8 mouse cellular contexts compared by ENCODE assay signal in genomic region chr12:84416834-84417604, GRCm38 (mm10). TPM values are rescaled to one million over a fixed set of nuclear protein-coding genes. Genes with fewer than 3 reads are reported as not detected.
DNase-seq lines count a peak whose midpoint lies in the region; ATAC-seq lines count a peak whose summit lies in the region.

Gene Rnf113a2 (plus strand): TSS chr12:84417196.

- peak; percentile 72; the same call in 1 of the 2 replicates for ATAC-seq in embryonic facial prominence, embryonic 11.5 days (replicated peaks; ENCODE audit: insufficient number of reproducible peaks, low FRiP score, low TSS enrichment, low read depth)
- peak; percentile 85 for ATAC-seq in midbrain, embryonic 12.5 days (ENCODE audit: low FRiP score, low read depth)

- H3K27ac ChIP-seq in embryonic facial prominence, embryonic 11.5 days (replicated peaks; ENCODE audit: low read depth, low read length), result no peak within 1 kb of the TSS
- peak within 1 kb of the TSS; percentile 87 for H3K27ac ChIP-seq in limb, embryonic 10.5 days
- H3K27ac ChIP-seq in midbrain, embryonic 12.5 days (replicated peaks), result peak within 1 kb of the TSS; percentile 56; the same call in 1 of the 2 replicates

- no peaks in the 10 kb centered on the region for H3K9me3 ChIP-seq in embryonic facial prominence, embryonic 11.5 days (replicated peaks; ENCODE audit: control insufficient read depth, low read length)
- H3K9me3 ChIP-seq in limb, embryonic 10.5 days (replicated peaks), result no peaks in the 10 kb centered on the region; the same call in 1 of the 2 replicates
- H3K9me3 ChIP-seq in midbrain, embryonic 12.5 days, result no peaks in the 10 kb centered on the region

- peak within 1 kb of the TSS; percentile 60 for H3K9ac ChIP-seq in embryonic facial prominence, embryonic 11.5 days (replicated peaks; ENCODE audit: low read length)
- H3K9ac ChIP-seq in midbrain, embryonic 12.5 days (replicated peaks), result peak within 1 kb of the TSS; percentile 61

- no peaks in the 10 kb centered on the region for H3K36me3 ChIP-seq in embryonic facial prominence, embryonic 11.5 days (replicated peaks; ENCODE audit: control insufficient read depth, insufficient read depth, low read depth, low read length)
- H3K36me3 ChIP-seq in limb, embryonic 10.5 days, result peaks cover 9% of the 10 kb centered on the region
- H3K36me3 ChIP-seq in midbrain, embryonic 12.5 days, result no peaks in the 10 kb centered on the region

- no peaks in the 10 kb centered on the region for H3K4me1 ChIP-seq in embryonic facial prominence, embryonic 11.5 days (ENCODE audit: control insufficient read depth, insufficient read depth, low read length)
- H3K4me1 ChIP-seq in limb, embryonic 10.5 days, result peaks cover 6% of the 10 kb centered on the region
- H3K4me1 ChIP-seq in midbrain, embryonic 12.5 days, result peaks cover 5% of the 10 kb centered on the region; the same call in 1 of the 2 replicates

- peak within 1 kb of the TSS; percentile 44 for H3K4me3 ChIP-seq in embryonic facial prominence, embryonic 11.5 days (ENCODE audit: low read depth, low read length)
- peak within 1 kb of the TSS; percentile 70 for H3K4me3 ChIP-seq in limb, embryonic 10.5 days
- H3K4me3 ChIP-seq in midbrain, embryonic 12.5 days, result peak within 1 kb of the TSS; percentile 58

- no peaks in the 10 kb centered on the region for H3K27me3 ChIP-seq in embryonic facial prominence, embryonic 11.5 days (ENCODE audit: control insufficient read depth, insufficient read depth, low read length)
- H3K27me3 ChIP-seq in limb, embryonic 10.5 days (ENCODE audit: low read depth, poor library complexity, severe bottlenecking), result no peaks in the 10 kb centered on the region
- H3K27me3 ChIP-seq in midbrain, embryonic 12.5 days, result no peaks in the 10 kb centered on the region

- peak; percentile 84 for DNase-seq in adrenal gland, postnatal 25 days
- peak; percentile 91 for DNase-seq in embryonic facial prominence, embryonic 11.5 days (ENCODE audit: low spot score)
- DNase-seq in heart, adult 11 months, result peak; percentile 98
- peak; percentile 79 for DNase-seq in kidney, adult 11 months
- DNase-seq in limb, embryonic 10.5 days (ENCODE audit: low spot score), result peak; percentile 86
- peak; percentile 93 for DNase-seq in skeletal muscle tissue, adult 2 months (ENCODE audit: low read depth, low spot score)
- DNase-seq in adipocyte (ENCODE audit: low spot score), result no peak

- H3K4me2 ChIP-seq in embryonic facial prominence, embryonic 11.5 days (ENCODE audit: low read depth, low read length), result peak within 1 kb of the TSS; percentile 53
- H3K4me2 ChIP-seq in midbrain, embryonic 12.5 days (replicated peaks), result peak within 1 kb of the TSS; percentile 72

- 3% methylated on average over 50 of the region's 50 CpGs for WGBS in embryonic facial prominence, embryonic 11.5 days
- 3% methylated on average over 50 of the region's 50 CpGs for WGBS in limb, embryonic 10.5 days
- WGBS in midbrain, embryonic 12.5 days, result 3% methylated on average over 50 of the region's 50 CpGs

RNA-seq across cellular contexts. Expression of gene Rnf113a2, which starts in this region (rescaled TPM):
- 17.9 and 19.3 TPM in 2 replicates for total RNA-seq in adrenal gland, postnatal 25 days (2021)
- polyA plus RNA-seq in embryonic facial prominence, embryonic 11.5 days (2014; fragmentation: Nextera tagmentation; extraction: Ambion mirVana), result 29.4 and 30.0 TPM in 2 replicates
- 23.1 and 24.8 TPM in 2 replicates for polyA plus RNA-seq in limb, embryonic 10.5 days (2016; fragmentation: Nextera tagmentation; extraction: Ambion mirVana)
- 27.7 and 28.7 TPM in 2 replicates for polyA plus RNA-seq in midbrain, embryonic 12.5 days (2016; fragmentation: Nextera tagmentation; extraction: Ambion mirVana)
